Mouse (Mus musculus) limb, embryonic 14.5 days (tissue): ENCODE measurements around the gene Mrtfa. TPM values are rescaled to one million over a fixed set of nuclear protein-coding genes. Genes with fewer than 3 reads are reported as not detected.

Experiments
- ATAC-seq: fragments of 200-750 bp; cut with Nextera tagmentation; 2 replicates; pipeline ENCODE4 v1.8.0; 2017; ENCODE audit warnings: low read depth, moderate number of reproducible peaks, moderate TSS enrichment; ENCODE audit not compliant: low FRiP score
- DNase-seq: peaks from one replicate; pipeline ENCODE4 v3.0.0-alpha.2; 2015; ENCODE audit warnings: low spot score
- H3K27ac ChIP-seq: fragments of 300-500 bp; sonication (generic); replicated peaks from 2 replicates; pipeline ENCODE4 v1.5.1; 2014; ENCODE audit warnings: low read depth, mild to moderate bottlenecking, low read length, moderate library complexity, mixed read lengths
- H3K27me3 ChIP-seq: fragments of 300-500 bp; sonication (generic); 2 replicates; pipeline ENCODE4 v1.6.1; 2014; ENCODE audit warnings: low read length, mixed read lengths; ENCODE audit not compliant: control insufficient read depth, insufficient read depth
- H3K36me3 ChIP-seq: fragments of 300-500 bp; sonication (generic); 2 replicates; pipeline ENCODE4 v1.6.1; 2014; ENCODE audit warnings: mild to moderate bottlenecking, low read length, moderate library complexity, mixed read lengths; ENCODE audit not compliant: control insufficient read depth, insufficient read depth
- H3K4me1 ChIP-seq: fragments of 300-500 bp; sonication (generic); 2 replicates; pipeline ENCODE4 v1.6.1; 2014; ENCODE audit warnings: antibody characterized with exemption, low read length, mixed read lengths; ENCODE audit not compliant: control insufficient read depth, insufficient read depth
- H3K4me2 ChIP-seq: fragments of 300-500 bp; sonication (generic); replicated peaks from 2 replicates; pipeline ENCODE4 v1.6.1; 2014; ENCODE audit warnings: low read depth, mild to moderate bottlenecking, low read length, moderate library complexity; ENCODE audit not compliant: severe bottlenecking
- H3K4me3 ChIP-seq: fragments of 300-500 bp; sonication (generic); replicated peaks from 2 replicates; pipeline ENCODE4 v1.5.1; 2014; ENCODE audit warnings: low read length
- H3K9ac ChIP-seq: fragments of 300-500 bp; sonication (generic); 2 replicates; pipeline ENCODE4 v1.6.1; 2014; ENCODE audit warnings: mild to moderate bottlenecking, low read depth, low read length, moderate library complexity; ENCODE audit not compliant: severe bottlenecking
- H3K9me3 ChIP-seq: fragments of 300-500 bp; sonication (generic); 2 replicates; pipeline ENCODE4 v1.6.1; 2016; ENCODE audit warnings: low read length; ENCODE audit not compliant: control insufficient read depth
- POLR2A ChIP-seq: fragments of 200-500 bp; IDR thresholded peaks from 2 replicates; pipeline ENCODE4 v1.8.0; 2012; ENCODE audit warnings: inconsistent platforms, mild to moderate bottlenecking, moderate library complexity, borderline replicate concordance; ENCODE audit not compliant: insufficient read depth, insufficient read length; ENCODE audit errors: extremely low read depth
- WGBS: fragments of 180-500 bp; shearing (Covaris S2); extraction: QIAGEN DNeasy Blood & Tissue Kit; methylation state at CpG from one replicate; pipeline ENCODE4 v1.1.7; 2014; 5-methylcytosine and 5-hydroxymethylcytosine counted together
- polyA plus RNA-seq, 2 experiments: library from polyadenylated mRNA; depleted of rRNA in 1 of 2; stranded (reverse) in 1 of 2; unstranded in 1 of 2; fragments of >200 nt; fragmentation: Nextera tagmentation in 1 of 2; extraction: Ambion mirVana in 1 of 2; gene quantifications; 2 replicates each; pipeline versions ENCODE4 v1.2.1 to v1.2.3; 2012 to 2014

Gene Mrtfa
- polyA plus RNA-seq, 2 experiments: 25.2 to 29.8 TPM

GRCm38 (mm10) chr15:81167831-81168230 lies 22.7 kb downstream of the Mrtfa start:
- Histone ChIP-seq H3K4me1 (peaks cover 13% of the 10 kb centered on the region), H3K9ac (no peak overlapping the region), H3K4me2 (no peak overlapping the region), H3K9me3 (no peaks in the 10 kb centered on the region), H3K36me3 (no peaks in the 10 kb centered on the region; the same call in 1 of the 2 replicates), H3K4me3 (no peak overlapping the region), H3K27me3 (no peaks in the 10 kb centered on the region), H3K27ac (no peak overlapping the region)
- TF ChIP-seq POLR2A: no peak
- ATAC-seq (no peak), DNase-seq (no peak)
- 85% methylated on average over 10 of the region's 10 CpGs for WGBS

GRCm38 (mm10) chr15:81166291-81166690 lies 24.3 kb downstream of the Mrtfa start:
- H3K27me3 ChIP-seq: no peaks in the 10 kb centered on the region
- ATAC-seq (no peak), DNase-seq (no peak)
- H3K27ac ChIP-seq: no peak overlapping the region
- no peaks in the 10 kb centered on the region; the same call in 1 of the 2 replicates for H3K36me3 ChIP-seq
- H3K4me1 ChIP-seq: peaks cover 13% of the 10 kb centered on the region
- no peak overlapping the region for H3K4me3 ChIP-seq
- no peak overlapping the region for H3K9ac ChIP-seq
- H3K9me3 ChIP-seq: no peaks in the 10 kb centered on the region
- WGBS: 88% methylated on average over 5 of the region's 5 CpGs
- H3K4me2 ChIP-seq: no peak overlapping the region
- no peak for TF ChIP-seq POLR2A

GRCm38 (mm10) chr15:81164560-81165310 lies 25.8 kb downstream of the Mrtfa start:
- Histone ChIP-seq H3K9me3 (no peaks in the 10 kb centered on the region), H3K27me3 (no peaks in the 10 kb centered on the region), H3K27ac (peak overlapping the region; percentile 49), H3K4me2 (no peak overlapping the region), H3K9ac (no peak overlapping the region; the same call in 1 of the 2 replicates), H3K4me3 (no peak overlapping the region), H3K4me1 (peaks cover 15% of the 10 kb centered on the region), H3K36me3 (no peaks in the 10 kb centered on the region)
- no peak for TF ChIP-seq POLR2A
- ATAC-seq: no peak
- DNase-seq: peak; percentile 53
- 38% methylated on average over 9 of the region's 9 CpGs for WGBS

- H3K4me1 ChIP-seq: peaks cover 24% of the 10 kb centered on the region
- DNase-seq: no peak
- ATAC-seq: no peak
- H3K9me3 ChIP-seq: no peaks in the 10 kb centered on the region
- H3K9ac ChIP-seq: no peak overlapping the region
- no peak overlapping the region for H3K27ac ChIP-seq
- no peak overlapping the region for H3K4me2 ChIP-seq
- no peak overlapping the region for H3K4me3 ChIP-seq
- 77% methylated on average over 3 of the region's 3 CpGs for whole genome bisulfite sequencing
- no peaks in the 10 kb centered on the region for H3K36me3 ChIP-seq
- H3K27me3 ChIP-seq: no peaks in the 10 kb centered on the region
- no peak for TF ChIP-seq POLR2A
These were observed 29.0 kb downstream of the Mrtfa start for GRCm38 (mm10) chr15:81161571-81161970.

- H3K9ac ChIP-seq: no peak overlapping the region
- no peak overlapping the region for H3K4me2 ChIP-seq
- H3K36me3 ChIP-seq: no peaks in the 10 kb centered on the region
- WGBS: 87% methylated on average over 4 of the region's 4 CpGs
- H3K4me1 ChIP-seq: peaks cover 24% of the 10 kb centered on the region
- H3K4me3 ChIP-seq: no peak overlapping the region
- DNase-seq (no peak), ATAC-seq (no peak)
- H3K27ac ChIP-seq: no peak overlapping the region
- no peaks in the 10 kb centered on the region for H3K9me3 ChIP-seq
- no peaks in the 10 kb centered on the region for H3K27me3 ChIP-seq
- TF ChIP-seq POLR2A: no peak
These were observed 29.9 kb downstream of the Mrtfa start for GRCm38 (mm10) chr15:81160677-81161076.

GRCm38 (mm10) chr15:81159212-81159611 lies 31.3 kb downstream of the Mrtfa start:
- Histone ChIP-seq H3K9me3 (no peaks in the 10 kb centered on the region), H3K27me3 (no peaks in the 10 kb centered on the region), H3K4me1 (peaks cover 15% of the 10 kb centered on the region), H3K4me2 (no peak overlapping the region), H3K9ac (no peak overlapping the region), H3K4me3 (no peak overlapping the region), H3K27ac (no peak overlapping the region), H3K36me3 (no peaks in the 10 kb centered on the region)
- ATAC-seq (no peak), DNase-seq (no peak)
- 69% methylated on average over 7 of the region's 7 CpGs for WGBS
- no peak for TF ChIP-seq POLR2A
